Mouse (Mus musculus): ENCODE measurements around the gene Psmd11. TPM values are rescaled to one million over a fixed set of nuclear protein-coding genes. Genes with fewer than 3 reads are reported as not detected.

The Psmd11 gene
- total and polyA plus RNA-seq, 2 experiments from 2014 or later, result 24.6 to 278 TPM

DNA sequence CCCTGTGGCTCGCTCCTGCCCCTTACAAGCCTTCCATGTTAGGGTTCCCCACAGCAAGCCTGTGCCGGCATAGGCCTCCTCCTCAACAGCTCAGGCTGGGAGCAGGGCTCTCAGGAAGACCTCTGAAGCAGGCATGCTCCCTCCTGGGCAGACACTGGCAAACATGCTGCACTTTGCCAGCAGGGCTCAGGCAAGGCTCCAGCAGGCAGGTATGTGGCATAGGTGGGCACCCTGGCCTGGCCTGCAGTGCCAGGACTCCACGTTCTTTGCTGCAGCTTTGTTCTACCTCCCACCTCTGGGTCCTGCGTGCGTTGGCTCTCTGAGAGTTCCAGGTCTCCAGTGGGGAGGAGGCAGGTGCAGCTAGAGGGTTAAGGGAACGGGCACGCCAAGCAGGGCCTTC, 54.5 kb downstream of the Psmd11 start:
- peak overlapping the region; percentile 12; the same call in 1 of the 2 replicates for H3K4me3 ChIP-seq (ENCODE audit: low read depth, low read length)

GRCm38 (mm10) chr11:80483536-80484067, 55.2 kb downstream of the Psmd11 start:
- 65% methylated on average over 6 of the region's 6 CpGs for WGBS
- Histone ChIP-seq H3K4me1 (ENCODE audit: insufficient read depth, low read length) (peaks cover 41% of the 10 kb centered on the region), H3K36me3 (ENCODE audit: insufficient read depth, low read length) (peaks cover 2% of the 10 kb centered on the region; the same call in 1 of the 2 replicates), H3K9ac (replicated peaks; ENCODE audit: low read length, poor library complexity, severe bottlenecking) (peak overlapping the region; percentile 50), H3K4me3 (ENCODE audit: low read depth, low read length) (peak overlapping the region; percentile 12; the same call in 1 of the 2 replicates), H3K4me2 (ENCODE audit: low read depth, low read length, poor library complexity, severe bottlenecking) (peak overlapping the region; percentile 91), H3K27ac (ENCODE audit: low read depth, low read length) (peak overlapping the region; percentile 78), H3K9me3 (ENCODE audit: low read length) (no peaks in the 10 kb centered on the region), H3K27me3 (ENCODE audit: insufficient read depth, low read length) (no peaks in the 10 kb centered on the region)
- DNase-seq (ENCODE audit: low spot score) (no peak), ATAC-seq (ENCODE audit: low FRiP score) (peak; percentile 9; the same call in 1 of the 2 replicates)
- TF ChIP-seq CTCF (IDR thresholded peaks at IDR 0.05), result no peak

More for the DNA sequence above, 54.5 kb downstream of the Psmd11 start:
- WGBS, result 66% methylated on average over 7 of the region's 7 CpGs
- TF ChIP-seq CTCF (IDR thresholded peaks at IDR 0.05), result no peak
- Histone ChIP-seq H3K9me3 (ENCODE audit: low read length) (no peaks in the 10 kb centered on the region), H3K27ac (ENCODE audit: low read depth, low read length) (peak overlapping the region; percentile 58), H3K4me2 (ENCODE audit: low read depth, low read length, poor library complexity, severe bottlenecking) (peak overlapping the region; percentile 91), H3K4me1 (ENCODE audit: insufficient read depth, low read length) (peaks cover 41% of the 10 kb centered on the region), H3K36me3 (ENCODE audit: insufficient read depth, low read length) (peaks cover 3% of the 10 kb centered on the region; the same call in 1 of the 2 replicates), H3K27me3 (ENCODE audit: insufficient read depth, low read length) (no peaks in the 10 kb centered on the region), H3K9ac (replicated peaks; ENCODE audit: low read length, poor library complexity, severe bottlenecking) (peak overlapping the region; percentile 50; the same call in 1 of the 2 replicates)
- DNase-seq (ENCODE audit: low spot score) (no peak), ATAC-seq (ENCODE audit: low FRiP score) (no peak)

GRCm38 (mm10) chr11:80484191-80484791, 55.9 kb downstream of the Psmd11 start:
- H3K27ac ChIP-seq (ENCODE audit: low read depth, low read length), result peak overlapping the region; percentile 78
- peak; percentile 92 for ATAC-seq (ENCODE audit: low FRiP score)
- 11% methylated on average over 12 of the region's 12 CpGs for WGBS
- DNase-seq (ENCODE audit: low spot score), result peak; percentile 94
- no peaks in the 10 kb centered on the region for H3K36me3 ChIP-seq (ENCODE audit: insufficient read depth, low read length)
- H3K4me3 ChIP-seq (ENCODE audit: low read depth, low read length), result peak overlapping the region; percentile 12; the same call in 1 of the 2 replicates
- H3K27me3 ChIP-seq (ENCODE audit: insufficient read depth, low read length), result no peaks in the 10 kb centered on the region
- H3K9ac ChIP-seq (replicated peaks; ENCODE audit: low read length, poor library complexity, severe bottlenecking), result peak overlapping the region; percentile 50
- peak; percentile 28 for TF ChIP-seq CTCF (IDR thresholded peaks at IDR 0.05)
- peak overlapping the region; percentile 91 for H3K4me2 ChIP-seq (ENCODE audit: low read depth, low read length, poor library complexity, severe bottlenecking)
- H3K4me1 ChIP-seq (ENCODE audit: insufficient read depth, low read length), result peaks cover 41% of the 10 kb centered on the region
- no peaks in the 10 kb centered on the region for H3K9me3 ChIP-seq (ENCODE audit: low read length)

DNA sequence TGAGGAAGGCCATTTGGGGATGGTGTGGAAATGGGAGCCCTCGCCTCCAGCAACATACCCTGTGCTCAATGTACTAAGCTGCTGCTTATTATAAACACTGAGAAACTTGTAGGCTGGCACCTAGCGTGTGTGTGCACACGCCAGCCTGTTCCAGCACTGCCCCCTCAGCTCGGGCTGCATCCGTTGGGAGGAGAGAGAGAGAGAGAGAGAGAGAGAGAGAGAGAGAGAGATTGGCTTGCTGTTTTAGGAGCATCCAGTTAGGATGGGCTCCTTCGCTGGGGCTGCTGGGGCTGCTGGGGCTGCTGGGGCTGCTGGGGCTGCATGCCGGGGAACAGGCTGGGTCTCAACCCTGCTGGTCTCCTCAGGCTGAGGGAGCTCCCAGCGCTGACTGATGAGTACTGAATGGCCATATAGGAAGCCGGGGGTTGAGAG, 56.7 kb downstream of the Psmd11 start:
- Histone ChIP-seq H3K27me3 (ENCODE audit: insufficient read depth, low read length) (no peaks in the 10 kb centered on the region), H3K9ac (replicated peaks; ENCODE audit: low read length, poor library complexity, severe bottlenecking) (no peak overlapping the region), H3K27ac (ENCODE audit: low read depth, low read length) (peak overlapping the region; percentile 78), H3K4me3 (ENCODE audit: low read depth, low read length) (no peak overlapping the region), H3K4me2 (ENCODE audit: low read depth, low read length, poor library complexity, severe bottlenecking) (0 out of 2 replicates have a peak overlapping the region, but pooled peaks have one; percentile 91), H3K9me3 (ENCODE audit: low read length) (no peaks in the 10 kb centered on the region), H3K36me3 (ENCODE audit: insufficient read depth, low read length) (no peaks in the 10 kb centered on the region), H3K4me1 (ENCODE audit: insufficient read depth, low read length) (peaks cover 47% of the 10 kb centered on the region)
- DNase-seq (ENCODE audit: low spot score) (no peak), ATAC-seq (ENCODE audit: low FRiP score) (no peak)
- no peak for TF ChIP-seq CTCF (IDR thresholded peaks at IDR 0.05)
- 73% methylated on average over 9 of the region's 9 CpGs for WGBS

DNA sequence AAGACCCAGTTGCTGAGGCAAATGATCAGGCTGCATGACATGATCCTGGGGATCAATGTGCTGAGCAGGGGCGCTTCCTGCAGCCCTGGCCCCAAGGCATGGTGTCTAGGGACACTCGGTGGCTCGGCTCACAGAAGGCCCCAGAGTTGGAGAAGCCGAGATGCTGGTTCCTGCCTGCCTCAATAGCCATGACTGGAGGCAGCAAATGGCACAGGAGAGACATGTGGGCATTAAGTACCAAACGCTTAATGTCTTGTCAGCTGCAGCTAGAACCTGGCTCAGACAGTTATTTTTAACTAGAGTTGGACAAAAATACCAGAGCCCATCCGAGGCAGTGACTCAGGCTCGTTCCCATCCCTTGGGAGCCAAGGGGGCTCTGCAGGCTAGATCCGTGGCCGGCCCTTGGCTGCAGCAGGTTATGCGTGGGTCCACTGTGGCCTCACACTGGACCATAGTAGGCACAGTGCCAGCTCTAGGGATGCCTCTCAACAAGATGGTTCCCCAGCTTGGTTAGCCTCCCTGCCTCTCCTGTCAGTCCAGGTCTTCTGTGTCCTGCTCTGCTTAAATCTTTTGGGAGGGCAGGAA, 57.3 kb downstream of the Psmd11 start:
- Histone ChIP-seq H3K27ac (ENCODE audit: low read depth, low read length) (peak overlapping the region; percentile 78), H3K9me3 (ENCODE audit: low read length) (no peaks in the 10 kb centered on the region), H3K4me1 (ENCODE audit: insufficient read depth, low read length) (peaks cover 47% of the 10 kb centered on the region), H3K27me3 (ENCODE audit: insufficient read depth, low read length) (no peaks in the 10 kb centered on the region), H3K4me3 (ENCODE audit: low read depth, low read length) (no peak overlapping the region), H3K9ac (replicated peaks; ENCODE audit: low read length, poor library complexity, severe bottlenecking) (no peak overlapping the region), H3K4me2 (ENCODE audit: low read depth, low read length, poor library complexity, severe bottlenecking) (no peak overlapping the region), H3K36me3 (ENCODE audit: insufficient read depth, low read length) (no peaks in the 10 kb centered on the region)
- no peak for DNase-seq (ENCODE audit: low spot score)
- TF ChIP-seq CTCF (IDR thresholded peaks at IDR 0.05), result no peak
- no peak for ATAC-seq (ENCODE audit: low FRiP score)
- 63% methylated on average over 10 of the region's 10 CpGs for WGBS
